Mouse (Mus musculus) right cerebral cortex, postnatal 14 days (tissue): Measurements from ENCODE around the gene Clk1.

ENCODE experiments used
- DNase-seq: peaks from one replicate; pipeline ENCODE4 v3.0.0; 2022

Clk1 gene

GRCm38 (mm10) chr1:58423371-58424248 is at the start of gene Clk1:
Clk1 (minus strand) TSS chr1:58424066.
- peak; percentile 93 for DNase-seq

DNA sequence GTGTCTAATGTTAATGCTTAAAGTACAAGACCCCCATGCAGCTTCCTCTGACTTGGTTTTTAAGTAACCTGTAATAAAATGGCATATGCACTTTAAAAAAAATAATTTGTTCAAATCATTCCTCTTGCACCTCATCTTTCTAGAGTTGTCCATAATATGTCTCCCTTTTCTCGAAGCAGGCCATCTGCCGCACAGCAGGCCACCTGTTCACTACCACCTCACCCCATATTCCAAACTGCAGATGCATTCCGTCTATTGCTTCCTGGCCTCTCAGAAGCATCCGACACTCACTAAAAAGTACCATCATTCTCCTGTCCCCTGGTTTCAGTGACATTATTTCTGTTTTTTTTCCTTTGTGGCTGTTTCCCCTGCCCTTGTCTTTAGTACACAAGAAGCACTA is 41.7 kb upstream of the Clk1 start:
- no peak for DNase-seq

DNA sequence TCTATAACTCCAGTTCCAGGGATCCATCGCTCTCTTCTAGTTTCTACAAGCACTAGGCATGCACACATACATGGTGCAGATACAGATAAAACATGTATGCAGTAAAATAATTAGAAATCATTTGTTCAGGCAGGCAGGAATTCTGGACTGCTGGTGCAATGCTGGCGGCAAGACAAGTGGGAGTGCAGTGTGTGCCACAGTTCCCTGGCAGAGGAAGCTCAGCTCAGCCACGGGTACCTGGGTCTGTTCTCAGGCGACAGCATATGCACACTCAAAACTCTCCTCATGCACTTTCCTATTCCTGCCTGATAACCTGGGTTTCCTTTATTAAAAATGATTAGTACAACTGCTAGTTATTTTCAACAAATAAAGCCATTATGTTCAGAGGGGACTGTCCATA is 41.2 kb upstream of the Clk1 start:
- DNase-seq = no peak

DNA sequence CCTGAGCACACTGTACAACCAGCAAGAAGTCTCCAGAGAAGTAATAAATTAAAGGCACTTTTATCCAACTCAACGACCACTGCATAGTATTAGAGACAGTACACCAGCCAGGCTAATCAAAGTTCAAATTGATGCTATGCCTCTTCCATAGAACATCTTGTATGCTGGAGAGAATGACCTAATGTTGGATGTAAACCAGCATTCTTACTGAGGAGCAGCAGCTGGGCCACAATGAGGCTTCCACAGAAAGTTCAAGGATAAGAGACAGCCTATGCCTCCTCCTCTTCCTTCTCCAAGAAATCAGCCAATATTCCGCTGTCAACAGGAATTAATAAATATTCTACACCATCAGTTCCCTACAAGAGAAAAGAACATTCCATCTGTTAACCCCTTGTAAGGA is 40.1 kb upstream of the Clk1 start:
- no peak for DNase-seq

DNA sequence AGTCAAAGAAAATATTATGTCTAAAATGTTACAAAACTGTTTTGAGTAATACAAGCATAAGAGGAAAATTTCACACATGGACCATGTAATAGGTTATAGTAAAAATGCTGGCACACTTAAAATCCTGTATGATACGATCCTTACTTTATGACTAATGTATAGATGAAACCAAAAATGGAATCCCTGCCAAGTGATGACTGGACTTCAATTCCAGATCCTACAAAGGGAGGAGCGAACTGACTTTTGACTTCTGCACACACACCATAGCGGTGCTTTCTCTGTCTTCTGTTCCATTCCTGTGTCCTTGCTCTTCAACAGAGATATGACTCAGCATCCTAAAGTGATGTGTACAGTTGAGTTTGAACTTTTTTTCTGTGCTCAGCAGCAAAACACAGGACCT is 36.7 kb upstream of the Clk1 start:
- DNase-seq = no peak

DNA sequence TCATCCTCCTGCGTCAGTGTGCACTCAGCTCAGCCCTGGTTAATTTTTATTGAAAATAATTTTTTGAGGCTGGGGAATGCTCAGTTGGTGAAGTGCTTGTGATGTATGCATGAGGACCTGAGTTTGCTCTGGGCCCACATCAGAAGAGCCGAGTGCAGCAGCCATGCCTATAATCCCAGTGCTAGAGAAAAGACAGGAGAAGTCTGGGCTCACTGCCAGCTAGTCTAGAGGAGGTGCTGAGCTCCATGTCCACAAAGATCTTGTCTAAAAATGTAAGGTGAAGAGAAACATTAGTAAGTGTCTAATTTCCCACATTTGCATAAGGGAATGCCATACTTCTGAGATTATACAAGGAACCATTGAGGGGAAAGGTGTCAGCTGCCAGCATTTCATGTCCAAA is 35.0 kb upstream of the Clk1 start:
- peak; percentile 29 for DNase-seq

- no peak for DNase-seq
Measured at GRCm38 (mm10) chr1:58458175-58458574, 34.3 kb upstream of the Clk1 start.

- DNase-seq = no peak
Measured at GRCm38 (mm10) chr1:58454316-58454715, 30.4 kb upstream of the Clk1 start.

- no peak for DNase-seq
Measured at GRCm38 (mm10) chr1:58448396-58448795, 24.5 kb upstream of the Clk1 start.

- DNase-seq = no peak
Measured at GRCm38 (mm10) chr1:58447766-58448165, 23.9 kb upstream of the Clk1 start.

DNA sequence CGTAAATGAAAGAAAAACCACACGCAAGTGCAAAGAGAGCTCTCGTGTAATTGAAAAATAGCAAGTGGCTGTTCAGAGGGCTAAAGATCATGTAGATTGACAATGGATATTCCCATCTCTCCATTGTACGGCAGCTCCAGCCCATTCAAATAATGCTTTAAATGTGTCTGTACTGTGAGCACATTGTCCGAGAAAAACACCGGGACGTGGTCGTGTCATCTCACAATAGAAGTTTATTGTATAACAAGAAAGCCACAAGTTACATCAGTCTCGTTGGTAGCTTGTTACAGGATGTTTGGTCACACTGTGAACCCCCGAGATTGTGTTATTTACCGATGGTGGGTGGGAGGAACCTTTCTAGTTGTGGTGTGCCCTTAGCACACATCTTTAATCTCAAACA is 22.0 kb upstream of the Clk1 start:
- DNase-seq = no peak

GRCm38 (mm10) chr1:58445143-58445722 is 21.4 kb upstream of the Clk1 start, which contains the start of the genes Nif3l1 and Ppil3:
Nif3l1 (plus strand) TSS chr1:58445151.
Ppil3 (minus strand) TSS chr1:58445486.
- peak; percentile 79 for DNase-seq

DNA sequence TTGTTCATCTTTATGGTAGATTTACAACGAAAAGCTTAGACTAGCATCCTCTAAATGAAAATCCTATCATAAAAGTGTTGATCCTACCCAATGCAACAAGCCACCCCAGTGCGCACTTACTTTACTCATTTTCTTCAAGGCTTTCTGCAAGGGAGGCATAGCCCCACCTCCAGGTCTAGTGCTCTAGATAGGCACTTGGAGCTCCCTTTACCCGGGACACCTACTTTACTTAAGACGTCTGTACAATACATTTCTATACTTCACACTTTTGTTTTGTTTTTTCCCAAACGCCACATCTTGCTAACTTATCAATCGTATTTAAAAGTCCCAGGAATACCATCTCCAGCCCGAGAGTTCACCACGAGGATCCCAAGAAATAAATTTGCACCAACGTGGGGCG is 20.8 kb upstream of the Clk1 start:
- DNase-seq = no peak

DNA sequence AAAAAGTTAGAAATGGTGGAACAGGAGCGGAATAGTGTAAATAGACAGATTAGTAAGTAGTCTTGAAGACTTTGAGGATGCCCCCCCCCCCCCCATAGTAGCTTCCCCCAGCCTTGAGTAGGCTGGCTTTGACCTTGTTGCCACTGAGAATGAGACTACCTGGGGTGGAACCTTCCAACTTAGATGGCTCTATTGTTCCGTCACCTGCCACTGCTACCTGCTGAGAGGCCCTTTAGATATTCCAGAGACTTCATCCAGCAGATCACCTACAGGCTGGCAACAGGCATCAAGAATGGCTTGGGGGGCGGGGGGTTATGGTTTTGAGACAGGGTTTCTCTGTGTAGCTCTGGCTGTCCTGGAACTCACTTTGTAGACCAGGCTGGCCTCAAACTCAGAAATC is 685 bp upstream of the Clk1 start:
- DNase-seq = no peak

- DNase-seq = no peak
Measured at GRCm38 (mm10) chr1:58422879-58423278, 987 bp downstream of the Clk1 start.

- DNase-seq = no peak
Measured at GRCm38 (mm10) chr1:58420961-58421360, 2.9 kb downstream of the Clk1 start.

- no peak for DNase-seq
Measured at GRCm38 (mm10) chr1:58420032-58420431, 3.8 kb downstream of the Clk1 start.

DNA sequence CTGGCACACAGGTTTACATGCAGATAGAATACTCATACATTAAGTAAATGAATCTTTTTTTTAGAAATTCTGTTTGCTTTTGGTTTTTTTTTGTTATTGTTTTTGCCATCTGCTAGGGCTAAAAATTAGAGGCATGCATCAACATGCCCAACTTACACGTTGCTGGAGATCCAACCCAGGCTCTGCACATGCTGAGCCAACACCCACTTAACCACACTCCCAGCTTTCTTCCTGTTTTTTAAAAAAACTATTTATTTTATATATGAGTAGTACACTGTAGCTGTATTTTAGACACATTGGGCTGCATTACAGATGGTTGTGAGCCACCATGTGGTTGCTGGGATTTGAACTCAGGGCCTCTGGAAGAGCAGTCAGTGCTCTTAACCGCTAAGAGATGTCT is 7.8 kb downstream of the Clk1 start:
- no peak for DNase-seq

GRCm38 (mm10) chr1:58415442-58415841 is 8.4 kb downstream of the Clk1 start:
- DNase-seq = no peak

GRCm38 (mm10) chr1:58410776-58411175 is 13.1 kb downstream of the Clk1 start:
- no peak for DNase-seq

- no peak for DNase-seq
Measured at GRCm38 (mm10) chr1:58410198-58410588, 13.7 kb downstream of the Clk1 start.

DNA sequence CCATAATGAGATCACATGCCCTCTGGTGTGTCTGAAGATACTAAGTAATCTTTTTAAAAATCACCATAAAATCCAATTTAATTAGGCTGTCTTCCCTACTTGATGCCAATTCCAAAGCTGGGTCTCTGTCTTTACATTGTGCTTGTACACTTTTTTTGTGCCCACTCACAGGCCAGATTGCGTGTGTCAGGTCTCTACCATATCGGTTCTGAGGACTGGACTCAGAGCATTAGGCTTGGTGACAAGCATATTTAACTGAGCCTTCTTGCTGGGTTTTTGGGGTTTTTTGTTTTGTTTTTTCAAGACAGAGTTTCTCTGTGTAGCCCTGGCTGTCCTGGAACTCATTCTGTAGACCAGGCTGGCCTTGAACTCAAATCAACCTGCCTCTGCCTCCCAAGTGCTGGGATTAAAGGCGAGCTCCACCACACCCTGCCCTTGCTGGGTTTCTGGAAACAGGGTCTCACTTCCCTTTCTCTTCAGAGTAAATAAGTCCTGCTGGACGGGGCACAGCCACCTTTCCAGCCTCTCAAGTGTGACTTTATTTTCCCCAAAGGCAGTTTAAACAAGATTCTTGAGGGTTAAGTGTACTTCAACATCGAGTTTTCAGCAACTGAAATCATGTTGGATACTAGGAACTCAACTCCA is 14.2 kb downstream of the Clk1 start:
- no peak for DNase-seq

- DNase-seq = no peak
Measured at GRCm38 (mm10) chr1:58408141-58408540, 15.7 kb downstream of the Clk1 start.

DNA sequence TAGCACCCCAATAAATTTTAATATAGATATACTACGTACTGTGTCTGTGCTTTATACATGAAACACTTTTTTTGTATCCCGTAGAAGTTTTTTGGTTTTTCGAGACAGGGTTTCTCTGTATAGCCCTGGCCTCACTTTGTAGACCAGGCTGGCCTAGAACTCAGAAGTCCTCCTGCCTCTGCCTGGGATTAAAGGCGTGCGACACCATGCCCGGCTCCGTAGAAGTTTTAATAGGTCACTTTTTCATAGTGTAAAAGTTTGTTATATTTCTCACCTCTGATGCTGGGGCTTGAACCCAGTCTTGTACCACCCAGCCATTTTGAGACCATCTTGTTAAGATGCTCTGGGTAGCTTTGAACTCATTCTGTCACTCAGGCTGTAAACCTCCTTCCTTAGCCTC is 16.5 kb downstream of the Clk1 start:
- DNase-seq = no peak
